Mouse (Mus musculus) limb, embryonic 11.5 days (tissue): ENCODE results near the gene Ndufaf2. TPM values are rescaled to one million over a fixed set of nuclear protein-coding genes. Genes with fewer than 3 reads are reported as not detected.

Source experiments
- ATAC-seq: fragments of 200-750 bp; cut with Nextera tagmentation; 2 replicates; pipeline ENCODE4 v1.8.0; 2017; ENCODE audit warnings: low read depth; ENCODE audit not compliant: insufficient number of reproducible peaks, low FRiP score, low TSS enrichment
- DNase-seq: peaks from one replicate; pipeline ENCODE4 v3.0.0-alpha.2; 2015; ENCODE audit warnings: low spot score
- H3K27ac ChIP-seq: fragments of 300-500 bp; sonication (generic); replicated peaks from 2 replicates; pipeline ENCODE4 v1.5.1; 2014; ENCODE audit warnings: low read depth, mild to moderate bottlenecking, low read length
- H3K27me3 ChIP-seq: fragments of 300-500 bp; sonication (generic); 2 replicates; pipeline ENCODE4 v1.6.1; 2014; ENCODE audit warnings: mild to moderate bottlenecking, low read length, mixed read lengths; ENCODE audit not compliant: control insufficient read depth, insufficient read depth
- H3K36me3 ChIP-seq: fragments of 300-500 bp; sonication (generic); 2 replicates; pipeline ENCODE4 v1.6.1; 2014; ENCODE audit warnings: mild to moderate bottlenecking, low read length, moderate library complexity, mixed read lengths; ENCODE audit not compliant: control insufficient read depth, insufficient read depth
- H3K4me1 ChIP-seq: fragments of 300-500 bp; sonication (generic); 2 replicates; pipeline ENCODE4 v1.6.1; 2014; ENCODE audit warnings: low read length, mixed read lengths; ENCODE audit not compliant: control insufficient read depth, insufficient read depth
- H3K4me2 ChIP-seq: fragments of 300-500 bp; sonication (generic); 2 replicates; pipeline ENCODE4 v1.6.1; 2014; ENCODE audit warnings: low read depth, mild to moderate bottlenecking, moderate library complexity; ENCODE audit not compliant: severe bottlenecking
- H3K4me3 ChIP-seq: fragments of 300-500 bp; sonication (generic); 2 replicates; pipeline ENCODE4 v1.5.1; 2014; ENCODE audit warnings: low read depth, low read length
- H3K9ac ChIP-seq: fragments of 300-500 bp; sonication (generic); 2 replicates; pipeline ENCODE4 v1.6.1; 2014; ENCODE audit warnings: mild to moderate bottlenecking, low read length
- H3K9me3 ChIP-seq: fragments of 300-500 bp; sonication (generic); 2 replicates; pipeline ENCODE4 v1.6.1; 2016; ENCODE audit warnings: low read length; ENCODE audit not compliant: control insufficient read depth
- WGBS: fragments of 180-500 bp; shearing (Covaris S2); extraction: QIAGEN DNeasy Blood & Tissue Kit; methylation state at CpG from one replicate; pipeline ENCODE4 v1.1.7; 2014; 5-methylcytosine and 5-hydroxymethylcytosine counted together
- polyA plus RNA-seq: library from polyadenylated mRNA; unstranded; fragments of >200 nt; fragmentation: Nextera tagmentation; extraction: Ambion mirVana; gene quantifications from 2 replicates; pipeline ENCODE4 v1.2.1, GENCODE M21; 2014

Ndufaf2 gene
- polyA plus RNA-seq, 1 experiment from 2014 or later, result 102 TPM

DNA sequence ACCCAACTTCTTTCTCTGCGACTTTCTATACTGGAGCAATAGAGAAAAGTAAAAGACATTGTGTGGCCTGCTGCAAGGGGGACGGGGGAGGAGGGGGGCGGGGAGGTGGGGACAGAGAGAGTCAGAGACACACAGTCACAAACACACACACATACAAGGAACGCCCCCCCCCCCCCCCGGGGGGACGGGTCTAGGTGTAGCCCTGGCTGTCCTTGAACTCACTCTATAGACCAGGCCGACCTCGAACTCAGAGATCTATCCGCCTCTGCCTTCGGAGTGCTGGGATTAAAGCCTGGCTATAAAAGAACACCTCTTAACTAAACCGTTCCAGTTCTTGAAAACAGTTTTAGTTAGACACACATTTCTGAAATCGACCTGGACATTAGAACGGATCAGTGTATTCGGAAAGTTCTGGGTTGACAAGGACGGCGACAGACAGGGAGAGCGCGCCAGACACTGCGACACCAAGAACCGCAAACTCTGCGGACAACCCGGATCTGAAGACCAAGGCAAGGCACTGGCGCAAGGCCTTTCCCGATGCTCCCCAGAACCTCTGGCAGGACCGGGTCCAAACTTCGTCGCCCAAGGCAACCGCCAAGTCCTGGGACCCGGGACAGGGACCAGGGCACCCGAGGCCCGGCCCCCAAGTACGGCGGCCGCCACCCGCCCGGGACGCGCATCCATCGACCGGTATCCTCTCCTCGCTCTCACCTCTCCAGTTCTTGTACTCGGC is 525 bp downstream of the Ndufaf2 start:
- DNase-seq (peak; percentile 42), ATAC-seq (no peak; the same call in 1 of the 2 replicates)
- WGBS, result 3% methylated on average over 41 of the region's 42 CpGs
- Histone ChIP-seq H3K9me3 (no peaks in the 10 kb centered on the region), H3K27ac (no peak overlapping the region), H3K4me1 (peaks cover 4% of the 10 kb centered on the region; the same call in 1 of the 2 replicates), H3K36me3 (no peaks in the 10 kb centered on the region), H3K4me3 (peak overlapping the region; percentile 72), H3K9ac (peak overlapping the region; percentile 67), H3K27me3 (no peaks in the 10 kb centered on the region), H3K4me2 (peak overlapping the region; percentile 52)

DNA sequence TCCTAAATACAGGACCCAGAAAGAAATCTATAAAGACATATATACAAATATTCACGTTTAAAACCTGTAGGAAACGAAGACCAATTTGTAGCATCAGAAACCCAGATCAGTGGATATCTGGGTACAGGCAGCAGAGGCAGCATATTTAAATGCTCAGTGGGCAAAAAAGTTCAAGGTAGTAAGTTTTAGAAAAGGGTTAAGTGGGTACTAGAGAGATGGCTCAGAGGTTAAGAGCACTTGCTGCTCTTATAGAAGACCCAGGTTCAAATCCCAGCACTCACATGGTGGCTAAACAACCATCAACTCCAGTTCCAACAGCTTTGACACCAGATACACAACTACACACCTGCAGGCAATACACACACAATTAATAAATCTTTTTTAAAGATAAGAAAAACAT is 1.3 kb downstream of the Ndufaf2 start:
- Histone ChIP-seq H3K27ac (no peak overlapping the region), H3K9me3 (no peaks in the 10 kb centered on the region), H3K27me3 (no peaks in the 10 kb centered on the region), H3K36me3 (no peaks in the 10 kb centered on the region), H3K4me1 (peaks cover 4% of the 10 kb centered on the region; the same call in 1 of the 2 replicates), H3K9ac (no peak overlapping the region), H3K4me2 (no peak overlapping the region), H3K4me3 (no peak overlapping the region)
- DNase-seq (no peak), ATAC-seq (no peak)
- WGBS, result 84% methylated on average over 2 of the region's 2 CpGs

DNA sequence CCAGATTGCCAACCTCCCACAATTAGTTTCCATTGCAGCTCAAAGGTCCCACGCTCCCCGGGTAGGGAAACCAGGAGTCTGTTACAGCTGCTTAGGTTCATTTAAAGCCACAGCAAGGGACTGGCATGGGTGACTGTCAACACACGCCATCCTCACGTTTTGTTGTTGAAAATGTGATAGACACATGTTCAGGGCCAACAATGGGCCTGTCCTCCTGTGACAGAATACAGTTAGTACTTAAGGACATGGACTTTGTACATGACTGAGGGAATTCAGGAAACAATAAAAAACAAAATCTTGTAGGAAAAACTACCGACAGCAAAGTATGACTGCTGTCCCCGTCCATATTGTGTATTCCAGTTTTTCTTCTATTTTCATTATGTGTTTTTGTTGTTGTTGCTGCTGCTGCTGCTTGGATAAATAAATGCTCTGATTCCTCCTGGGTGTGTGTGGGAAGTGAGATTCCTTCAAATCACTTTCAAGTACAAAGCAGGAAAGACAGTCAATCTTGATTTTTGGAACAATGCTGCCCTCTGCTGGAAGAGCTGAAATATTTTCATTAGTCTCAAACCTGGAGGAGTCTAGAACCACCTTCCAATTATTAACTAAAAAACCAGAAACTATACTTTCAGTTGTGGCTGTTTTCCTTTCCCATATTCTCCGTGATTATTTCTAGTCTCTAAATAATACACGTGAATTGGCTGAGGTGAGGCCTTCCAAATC is 5.6 kb downstream of the Ndufaf2 start:
- no peak for ATAC-seq
- WGBS, result 73% methylated on average over 8 of the region's 8 CpGs

DNA sequence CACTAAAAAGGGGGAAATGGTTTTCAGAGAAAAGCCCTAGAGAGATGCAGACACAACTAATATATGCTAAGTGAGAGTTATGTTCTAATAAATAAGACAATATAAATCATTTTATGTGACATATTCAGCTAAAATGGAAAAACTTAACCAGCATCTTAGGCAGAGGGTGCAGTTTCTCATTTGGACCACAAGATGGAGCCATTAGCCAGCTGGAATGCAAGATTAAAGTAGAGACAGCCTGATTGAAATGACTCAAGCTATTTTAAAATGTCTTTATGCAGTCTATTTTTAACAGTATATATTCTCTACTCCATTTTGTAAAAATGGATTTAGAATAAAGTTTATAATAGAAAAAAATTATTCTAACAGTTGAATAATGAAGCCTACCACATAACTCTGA is 6.6 kb downstream of the Ndufaf2 start:
- Histone ChIP-seq H3K9ac (no peak overlapping the region), H3K4me1 (no peaks in the 10 kb centered on the region), H3K4me2 (no peak overlapping the region), H3K4me3 (no peak overlapping the region), H3K27me3 (no peaks in the 10 kb centered on the region), H3K36me3 (no peaks in the 10 kb centered on the region), H3K9me3 (no peaks in the 10 kb centered on the region), H3K27ac (no peak overlapping the region)
- no peak for ATAC-seq
- DNase-seq, result no peak

More for the DNA sequence above, 5.6 kb downstream of the Ndufaf2 start:
- no peaks in the 10 kb centered on the region for H3K9me3 ChIP-seq
- H3K4me2 ChIP-seq, result no peak overlapping the region
- no peaks in the 10 kb centered on the region for H3K27me3 ChIP-seq
- no peak overlapping the region for H3K9ac ChIP-seq
- no peaks in the 10 kb centered on the region for H3K4me1 ChIP-seq
- H3K27ac ChIP-seq, result no peak overlapping the region
- H3K4me3 ChIP-seq, result no peak overlapping the region
- DNase-seq, result peak; percentile 74
- no peaks in the 10 kb centered on the region for H3K36me3 ChIP-seq

DNA sequence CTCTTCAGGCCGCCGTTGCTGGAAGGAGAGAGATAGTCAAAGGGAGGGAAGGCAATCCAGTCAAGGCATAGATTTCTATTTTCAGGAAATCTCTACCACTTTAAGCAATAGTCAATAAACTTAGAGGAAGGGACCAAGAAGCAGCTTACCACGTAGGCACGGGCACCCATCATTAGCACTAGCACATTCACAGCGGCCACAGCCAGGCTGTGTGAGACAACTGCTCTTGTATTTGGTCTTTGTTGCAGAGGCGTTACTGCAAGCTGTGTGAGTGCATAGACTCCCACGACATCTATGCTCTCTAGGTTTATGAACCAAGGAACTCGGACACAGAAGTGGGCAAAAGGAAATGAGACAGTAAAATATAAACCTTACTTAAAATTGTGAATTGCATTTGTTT is 14.3 kb downstream of the Ndufaf2 start:
- Histone ChIP-seq H3K9me3 (no peaks in the 10 kb centered on the region), H3K4me3 (no peak overlapping the region), H3K27ac (no peak overlapping the region), H3K4me1 (no peaks in the 10 kb centered on the region), H3K36me3 (no peaks in the 10 kb centered on the region; the same call in 1 of the 2 replicates), H3K9ac (no peak overlapping the region), H3K27me3 (no peaks in the 10 kb centered on the region), H3K4me2 (no peak overlapping the region)
- DNase-seq, result no peak
- ATAC-seq, result no peak
- WGBS, result 91% methylated on average over 8 of the region's 8 CpGs

DNA sequence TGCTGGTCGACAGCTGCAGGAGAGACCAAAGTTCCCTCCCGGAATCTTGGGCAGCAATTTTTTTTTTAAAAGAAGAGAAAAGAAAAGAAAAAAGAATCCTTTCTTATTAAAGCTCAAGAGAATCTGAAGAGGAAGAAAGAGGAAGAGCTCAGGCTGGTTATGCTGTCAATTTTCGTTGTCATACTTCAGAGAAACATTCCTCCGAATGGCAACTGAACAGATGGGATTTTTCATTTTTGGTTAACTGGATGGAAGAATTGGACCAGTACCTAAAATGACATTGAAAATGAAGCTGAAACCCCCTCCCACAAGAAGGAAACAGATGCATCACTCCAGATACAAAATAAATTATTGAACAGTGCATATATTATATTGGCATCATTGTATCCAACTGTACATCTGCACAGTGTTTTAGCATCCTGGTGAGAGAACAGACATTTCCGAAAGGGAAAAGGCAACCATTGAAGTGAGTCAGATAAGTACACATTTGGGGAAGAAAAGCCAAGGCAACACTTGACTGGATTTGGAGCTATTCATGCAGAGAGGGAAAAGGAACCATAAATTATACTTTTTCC is 19.9 kb downstream of the Ndufaf2 start:
- Histone ChIP-seq H3K9me3 (no peaks in the 10 kb centered on the region), H3K27me3 (no peaks in the 10 kb centered on the region), H3K4me3 (no peak overlapping the region), H3K4me1 (no peaks in the 10 kb centered on the region), H3K4me2 (no peak overlapping the region), H3K9ac (no peak overlapping the region), H3K27ac (no peak overlapping the region), H3K36me3 (no peaks in the 10 kb centered on the region; the same call in 1 of the 2 replicates)
- no peak for DNase-seq
- 91% methylated on average over 5 of the region's 5 CpGs for WGBS
- no peak for ATAC-seq

DNA sequence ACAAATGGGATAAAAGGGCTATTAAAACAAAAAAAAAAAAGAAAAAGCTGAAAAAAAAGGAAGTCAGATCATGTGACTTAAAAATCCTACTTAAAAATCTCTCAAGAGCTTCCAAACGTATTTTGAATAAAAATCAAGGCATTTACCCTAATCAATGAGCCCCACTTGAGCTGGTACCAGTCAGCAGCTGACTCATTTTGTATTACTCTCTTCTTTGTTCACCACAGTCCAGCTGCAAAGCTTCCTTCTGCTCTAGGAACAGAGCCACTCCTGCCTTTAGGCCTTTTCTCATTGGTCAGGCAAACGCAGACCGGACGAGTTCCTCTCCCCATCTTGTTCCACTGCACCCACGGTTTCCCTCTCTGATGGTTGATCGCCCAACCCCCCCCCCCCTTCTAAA is 22.8 kb downstream of the Ndufaf2 start:
- Histone ChIP-seq H3K27ac (no peak overlapping the region), H3K9me3 (no peaks in the 10 kb centered on the region), H3K4me2 (no peak overlapping the region), H3K4me1 (no peaks in the 10 kb centered on the region), H3K9ac (no peak overlapping the region), H3K4me3 (no peak overlapping the region), H3K27me3 (no peaks in the 10 kb centered on the region), H3K36me3 (no peaks in the 10 kb centered on the region)
- 89% methylated on average over 6 of the region's 6 CpGs for WGBS
- ATAC-seq, result no peak
- no peak for DNase-seq

DNA sequence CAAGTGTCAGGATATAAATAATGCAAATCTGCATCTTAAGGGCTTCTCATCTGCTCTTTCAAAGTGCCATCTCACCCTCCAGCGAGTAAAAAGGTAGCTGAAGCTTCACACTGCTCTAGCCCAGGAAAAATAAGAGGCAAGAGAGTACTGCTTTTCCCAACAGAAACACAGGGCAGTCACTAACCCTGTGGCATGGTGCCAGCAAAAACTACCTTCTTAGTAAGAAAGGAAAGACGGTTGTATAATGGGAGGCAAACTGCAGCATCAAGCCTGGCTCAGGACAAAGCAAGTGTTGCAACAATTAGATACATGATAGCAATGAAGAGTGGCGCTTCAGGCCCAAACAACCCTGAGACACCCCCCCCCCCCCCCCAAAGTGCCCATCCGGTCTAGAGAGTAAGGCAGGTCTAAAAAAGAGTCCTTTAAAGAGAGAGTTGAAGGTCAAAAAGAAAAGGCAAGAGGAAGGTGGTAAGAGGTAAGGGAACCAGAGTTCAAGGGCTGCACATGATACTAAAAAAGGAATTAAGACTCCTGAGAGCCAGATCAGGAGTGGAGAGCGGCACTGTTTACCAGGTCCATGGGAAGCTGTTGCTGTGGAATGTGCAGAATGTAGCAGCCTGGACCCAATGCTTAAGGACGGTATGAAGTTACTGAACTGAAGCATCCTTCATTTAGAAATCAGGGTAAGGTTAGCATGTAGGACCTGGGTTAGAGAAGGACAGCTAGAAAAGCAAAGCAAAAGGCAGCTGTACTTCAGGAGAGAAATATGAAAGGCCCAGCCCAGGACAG is 26.2 kb downstream of the Ndufaf2 start:
- Histone ChIP-seq H3K9ac (no peak overlapping the region), H3K9me3 (no peaks in the 10 kb centered on the region), H3K4me2 (no peak overlapping the region), H3K27me3 (no peaks in the 10 kb centered on the region), H3K27ac (no peak overlapping the region), H3K36me3 (no peaks in the 10 kb centered on the region), H3K4me1 (no peaks in the 10 kb centered on the region), H3K4me3 (no peak overlapping the region)
- no peak for DNase-seq
- WGBS, result 76% methylated on average over 6 of the region's 6 CpGs
- ATAC-seq, result no peak
